Mouse (Mus musculus): ENCODE data around the gene Prkci. TPM values are rescaled to one million over a fixed set of nuclear protein-coding genes. Genes with fewer than 3 reads are reported as not detected.

The Prkci gene
- polyA plus RNA-seq, 1 experiment from 2014 or later, result 43.5 TPM

DNA sequence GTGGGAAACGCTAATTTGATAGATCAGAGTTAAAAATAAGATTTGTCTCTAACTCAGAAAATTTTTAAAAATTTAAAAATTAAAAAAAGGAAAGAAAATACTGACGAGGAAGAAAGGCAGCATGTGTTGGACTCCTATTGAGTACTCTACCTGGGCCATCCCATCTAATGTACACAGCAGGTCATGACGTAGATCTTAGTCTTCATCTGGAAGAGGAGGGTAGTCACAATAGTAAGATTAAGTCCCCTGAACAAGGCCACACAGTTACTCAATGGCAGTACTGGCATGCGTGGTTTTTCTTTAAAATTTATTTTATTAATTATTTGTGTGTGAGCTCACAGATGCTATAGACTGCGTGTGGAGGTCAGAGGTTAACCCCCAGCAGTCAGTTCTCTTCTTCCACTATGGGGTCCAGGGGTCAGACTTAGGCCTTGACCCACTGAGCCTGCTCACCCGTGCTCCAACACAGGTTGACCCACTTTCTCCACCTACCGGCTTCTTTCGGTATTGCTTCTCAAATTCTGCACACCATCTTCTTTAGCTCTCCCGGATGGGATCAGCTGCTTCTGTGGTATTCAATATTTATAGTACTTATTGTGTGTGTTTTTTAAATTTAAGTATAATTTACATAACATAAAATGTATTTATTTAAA lies 20.3 kb upstream of the Prkci start:
- 40% methylated on average over 9 of the region's 9 CpGs for WGBS
- Histone ChIP-seq H3K4me3 (no peak overlapping the region), H3K9me3 (no peaks in the 10 kb centered on the region), H3K4me1 (peaks cover 7% of the 10 kb centered on the region; the same call in 1 of the 2 replicates), H3K27ac (replicated peaks) (no peak overlapping the region), H3K27me3 (replicated peaks; ENCODE audit: low read depth, poor library complexity, severe bottlenecking) (no peaks in the 10 kb centered on the region), H3K36me3 (replicated peaks) (no peaks in the 10 kb centered on the region)
- peak; percentile 72 for DNase-seq (ENCODE audit: low spot score)

DNA sequence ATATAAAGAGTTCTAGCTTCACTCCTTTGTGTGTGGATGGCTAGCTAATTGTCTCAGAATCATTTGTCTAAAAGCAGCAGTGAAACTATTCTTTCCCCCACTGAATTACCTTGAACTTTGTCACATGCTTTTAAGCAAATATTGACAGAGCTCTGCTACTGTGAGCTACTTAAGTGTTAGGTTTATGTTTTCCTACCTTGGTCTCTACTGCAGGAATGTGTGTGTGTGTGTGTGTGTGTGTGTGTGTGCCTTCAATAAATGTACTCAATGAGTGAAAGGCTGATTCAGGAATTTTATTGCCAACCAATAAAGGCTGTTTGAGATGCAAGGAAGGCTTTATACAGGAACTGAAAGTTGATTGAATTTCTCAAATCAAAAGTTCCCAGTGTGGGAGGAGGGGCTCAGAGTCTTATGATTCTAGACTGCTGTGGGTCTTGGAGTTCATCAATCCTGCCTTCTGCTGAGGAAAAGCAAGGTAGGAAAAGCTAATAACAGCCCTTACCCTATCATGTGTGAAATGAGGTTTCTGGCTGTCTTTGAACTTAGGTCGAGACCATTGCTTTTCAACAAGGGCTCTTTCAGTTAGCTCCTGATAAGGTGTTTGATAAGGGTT lies 18.4 kb upstream of the Prkci start:
- Histone ChIP-seq H3K27ac (replicated peaks) (no peak overlapping the region), H3K36me3 (replicated peaks) (no peaks in the 10 kb centered on the region), H3K4me1 (no peaks in the 10 kb centered on the region), H3K9me3 (no peaks in the 10 kb centered on the region), H3K4me3 (no peak overlapping the region), H3K27me3 (replicated peaks; ENCODE audit: low read depth, poor library complexity, severe bottlenecking) (no peaks in the 10 kb centered on the region)
- DNase-seq (ENCODE audit: low spot score), result no peak
- 70% methylated on average over 1 of the region's 1 CpGs for WGBS

DNA sequence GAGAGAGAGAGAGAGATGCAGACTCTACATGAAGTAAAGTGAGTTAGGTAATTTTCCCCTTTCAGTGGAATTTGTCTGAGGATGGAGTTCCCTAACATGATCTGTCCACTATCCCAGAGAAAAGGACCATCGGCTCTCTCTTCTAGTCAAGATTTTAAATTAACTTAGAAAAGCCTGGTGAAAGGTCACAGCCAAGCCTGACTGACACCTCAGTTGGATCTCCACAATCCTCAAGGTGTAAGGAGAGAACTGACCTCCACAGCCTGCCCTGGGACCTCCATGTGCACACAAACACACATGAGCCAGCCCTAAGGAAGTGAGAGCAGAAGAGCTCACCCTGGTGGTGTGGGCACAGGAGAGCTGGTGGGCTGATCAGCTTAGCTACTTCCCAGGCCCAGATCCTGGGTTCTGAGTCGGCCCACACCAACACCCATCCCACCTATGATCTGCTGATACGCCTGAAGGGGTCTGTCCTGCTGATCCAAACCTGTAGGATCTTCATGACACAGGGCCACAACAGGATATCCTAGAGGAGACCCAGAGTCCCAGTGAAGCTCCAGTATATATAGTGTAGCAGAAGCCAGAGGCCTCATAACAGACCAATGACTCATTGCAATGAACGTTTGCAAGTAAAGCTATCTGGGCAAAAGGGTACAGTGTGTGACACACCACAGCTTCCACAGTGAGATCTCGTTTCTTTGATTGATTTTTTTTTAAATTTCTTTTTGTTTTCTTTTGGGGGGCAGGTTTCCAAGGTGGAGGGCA lies 13.7 kb upstream of the Prkci start:
- no peaks in the 10 kb centered on the region for H3K27me3 ChIP-seq (replicated peaks; ENCODE audit: low read depth, poor library complexity, severe bottlenecking)
- H3K4me1 ChIP-seq, result 0 out of 2 replicates have a peak, but pooled peaks cover 2% of the 10 kb centered on the region
- H3K9me3 ChIP-seq, result no peaks in the 10 kb centered on the region
- WGBS, result 76% methylated on average over 5 of the region's 5 CpGs
- no peak for DNase-seq (ENCODE audit: low spot score)
- H3K36me3 ChIP-seq (replicated peaks), result no peaks in the 10 kb centered on the region
- H3K27ac ChIP-seq (replicated peaks), result no peak overlapping the region
- H3K4me3 ChIP-seq, result no peak overlapping the region

DNA sequence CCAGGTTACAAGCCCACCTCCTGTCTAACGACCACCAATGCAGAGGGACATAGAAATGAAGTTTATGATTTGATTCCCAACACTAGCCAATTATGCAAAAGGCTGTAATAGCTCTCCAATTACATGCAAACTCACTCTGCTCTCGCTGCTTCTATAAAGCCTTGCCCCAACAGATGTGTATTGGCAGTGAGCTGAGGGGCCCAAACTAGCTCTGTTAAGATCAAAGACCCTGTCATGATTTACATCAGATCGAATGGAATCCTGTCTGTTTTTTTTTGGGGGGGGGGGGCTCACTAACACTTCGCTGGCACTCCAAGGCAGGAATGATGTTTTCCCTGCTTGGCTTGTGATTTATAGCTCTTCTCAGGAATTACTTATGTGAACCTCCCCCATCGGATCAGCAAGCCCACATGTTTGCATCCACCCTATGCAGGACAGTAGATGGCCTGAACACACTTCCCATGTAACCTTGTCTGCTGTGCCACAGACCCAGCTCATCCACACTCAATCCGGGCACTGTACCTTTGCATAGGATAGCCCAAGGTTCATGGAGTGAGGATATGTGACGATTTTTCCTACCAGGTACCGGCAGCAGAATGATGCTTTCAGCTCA lies 12.5 kb upstream of the Prkci start:
- Histone ChIP-seq H3K4me3 (no peak overlapping the region), H3K9me3 (no peaks in the 10 kb centered on the region), H3K27ac (replicated peaks) (no peak overlapping the region), H3K36me3 (replicated peaks) (no peaks in the 10 kb centered on the region), H3K4me1 (0 out of 2 replicates have a peak, but pooled peaks cover 2% of the 10 kb centered on the region), H3K27me3 (replicated peaks; ENCODE audit: low read depth, poor library complexity, severe bottlenecking) (no peaks in the 10 kb centered on the region)
- DNase-seq (ENCODE audit: low spot score), result no peak
- 74% methylated on average over 8 of the region's 8 CpGs for WGBS

DNA sequence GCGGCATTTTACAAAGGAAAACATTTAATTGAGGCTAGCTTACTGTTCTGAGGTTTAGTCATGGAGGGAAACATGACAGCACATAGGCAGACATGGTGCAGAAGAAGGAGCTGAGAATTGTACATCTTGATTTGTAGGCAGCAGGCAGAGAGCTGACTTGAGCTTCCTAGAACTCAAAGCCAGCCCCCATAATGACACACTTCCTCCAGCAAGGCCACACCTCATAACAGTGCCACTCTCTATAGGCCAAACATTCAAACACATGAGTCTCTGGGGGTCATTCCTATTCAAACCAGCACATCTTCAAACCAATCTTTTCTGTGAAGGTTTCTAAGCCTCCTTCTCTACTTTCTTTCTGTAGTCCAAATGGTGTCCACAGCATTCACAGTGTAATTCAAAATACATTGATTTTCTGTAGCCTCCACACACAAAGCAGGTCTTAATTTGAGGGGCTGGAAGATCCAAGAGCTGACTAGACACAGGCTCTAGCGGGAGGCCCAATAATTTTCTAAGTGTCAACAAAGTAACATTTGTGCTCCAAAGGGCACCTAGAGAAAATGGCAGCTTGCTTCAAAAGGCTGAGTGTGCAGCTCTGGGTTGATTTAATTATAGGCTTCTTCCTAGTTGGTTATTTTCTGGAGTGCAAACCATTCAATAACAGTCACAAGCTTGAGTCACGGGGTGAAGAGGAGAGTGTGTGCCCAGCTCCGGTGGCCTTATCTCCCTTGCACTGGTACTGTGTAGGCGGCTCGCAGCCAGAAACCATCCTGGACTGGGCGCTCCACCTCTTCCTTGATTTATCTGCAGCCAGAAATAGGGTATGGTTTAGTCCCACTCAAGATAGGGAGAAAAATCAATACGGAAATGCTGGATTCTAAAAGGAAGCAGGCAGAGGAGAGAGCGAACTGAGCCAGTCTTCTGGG lies 7.9 kb upstream of the Prkci start:
- Histone ChIP-seq H3K36me3 (replicated peaks) (no peaks in the 10 kb centered on the region), H3K4me3 (no peak overlapping the region), H3K27ac (replicated peaks) (no peak overlapping the region), H3K9me3 (no peaks in the 10 kb centered on the region), H3K4me1 (0 out of 2 replicates have a peak, but pooled peaks cover 2% of the 10 kb centered on the region), H3K27me3 (replicated peaks; ENCODE audit: low read depth, poor library complexity, severe bottlenecking) (no peaks in the 10 kb centered on the region)
- DNase-seq (ENCODE audit: low spot score), result no peak
- 91% methylated on average over 9 of the region's 9 CpGs for WGBS

DNA sequence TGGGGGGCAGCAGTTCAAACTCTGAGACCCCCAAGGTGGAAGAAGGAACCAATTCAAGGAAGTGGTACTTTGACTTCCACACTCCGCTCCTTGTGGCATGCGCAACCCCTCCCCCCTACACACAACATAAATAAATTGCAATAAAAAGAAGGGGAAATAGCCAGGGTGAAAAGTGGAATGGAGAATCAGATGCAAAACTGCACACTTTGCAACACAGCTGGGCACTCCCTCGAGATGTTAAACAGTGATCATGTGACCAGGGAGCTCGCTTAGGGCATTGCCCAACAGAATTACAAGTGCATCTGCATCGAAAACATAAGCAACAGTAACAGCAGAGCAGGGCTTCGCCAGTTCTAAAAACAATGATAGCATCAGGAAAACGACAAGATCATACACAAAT lies 3.4 kb upstream of the Prkci start:
- H3K36me3 ChIP-seq (replicated peaks), result no peaks in the 10 kb centered on the region
- DNase-seq (ENCODE audit: low spot score), result no peak
- H3K27me3 ChIP-seq (replicated peaks; ENCODE audit: low read depth, poor library complexity, severe bottlenecking), result no peaks in the 10 kb centered on the region
- peaks cover 16% of the 10 kb centered on the region for H3K4me1 ChIP-seq
- H3K4me3 ChIP-seq, result no peak overlapping the region
- WGBS, result 83% methylated on average over 7 of the region's 7 CpGs
- no peak overlapping the region for H3K27ac ChIP-seq (replicated peaks)
- H3K9me3 ChIP-seq, result no peaks in the 10 kb centered on the region

DNA sequence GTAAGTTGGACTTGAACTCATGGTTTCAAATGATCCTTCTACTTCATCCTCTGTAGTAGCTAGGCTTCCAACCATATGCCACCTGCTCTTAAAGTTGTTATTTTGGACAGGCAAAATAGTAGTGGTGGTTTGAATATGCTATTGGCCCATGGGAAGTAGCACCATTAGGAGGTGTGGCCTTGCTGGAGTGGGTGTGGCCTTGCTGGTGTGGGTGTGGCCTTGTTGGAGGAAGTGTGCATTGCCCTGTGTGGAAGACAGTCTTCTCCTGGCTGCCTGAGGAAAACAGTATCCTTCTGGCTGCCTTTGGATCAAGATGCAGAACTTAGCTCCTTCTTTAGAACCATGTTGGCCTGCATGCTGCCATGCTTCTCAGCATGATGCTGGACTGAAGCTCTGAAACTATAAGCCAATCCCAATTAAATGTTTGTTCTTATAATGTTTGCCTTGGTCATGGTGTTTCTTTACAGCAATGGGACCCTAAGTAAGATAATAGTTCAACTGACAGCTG lies 2.4 kb upstream of the Prkci start:
- Histone ChIP-seq H3K27ac (replicated peaks) (no peak overlapping the region), H3K36me3 (replicated peaks) (no peaks in the 10 kb centered on the region), H3K27me3 (replicated peaks; ENCODE audit: low read depth, poor library complexity, severe bottlenecking) (no peaks in the 10 kb centered on the region), H3K9me3 (no peaks in the 10 kb centered on the region), H3K4me1 (peaks cover 22% of the 10 kb centered on the region), H3K4me3 (no peak overlapping the region)
- no peak for DNase-seq (ENCODE audit: low spot score)

DNA sequence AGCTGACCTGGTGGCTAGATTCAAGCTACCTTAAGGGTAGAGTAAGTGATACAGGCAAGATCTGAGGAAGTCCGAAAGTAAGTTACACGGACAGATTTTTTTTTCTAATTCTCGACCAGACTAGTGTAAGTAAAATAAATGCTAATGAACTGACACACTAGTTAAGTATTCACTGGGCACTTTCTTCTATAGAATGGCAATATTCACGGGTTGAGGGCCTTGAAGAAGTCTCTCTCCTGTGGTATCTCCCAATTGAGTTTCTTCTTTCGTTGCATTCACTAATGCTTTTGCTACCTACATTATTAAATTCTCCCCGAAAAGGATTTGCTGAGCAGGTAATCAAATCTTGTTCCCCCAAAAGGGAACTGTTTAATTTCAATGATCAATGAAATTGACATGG lies 688 bp upstream of the Prkci start:
- H3K4me1 ChIP-seq, result peaks cover 35% of the 10 kb centered on the region

DNA sequence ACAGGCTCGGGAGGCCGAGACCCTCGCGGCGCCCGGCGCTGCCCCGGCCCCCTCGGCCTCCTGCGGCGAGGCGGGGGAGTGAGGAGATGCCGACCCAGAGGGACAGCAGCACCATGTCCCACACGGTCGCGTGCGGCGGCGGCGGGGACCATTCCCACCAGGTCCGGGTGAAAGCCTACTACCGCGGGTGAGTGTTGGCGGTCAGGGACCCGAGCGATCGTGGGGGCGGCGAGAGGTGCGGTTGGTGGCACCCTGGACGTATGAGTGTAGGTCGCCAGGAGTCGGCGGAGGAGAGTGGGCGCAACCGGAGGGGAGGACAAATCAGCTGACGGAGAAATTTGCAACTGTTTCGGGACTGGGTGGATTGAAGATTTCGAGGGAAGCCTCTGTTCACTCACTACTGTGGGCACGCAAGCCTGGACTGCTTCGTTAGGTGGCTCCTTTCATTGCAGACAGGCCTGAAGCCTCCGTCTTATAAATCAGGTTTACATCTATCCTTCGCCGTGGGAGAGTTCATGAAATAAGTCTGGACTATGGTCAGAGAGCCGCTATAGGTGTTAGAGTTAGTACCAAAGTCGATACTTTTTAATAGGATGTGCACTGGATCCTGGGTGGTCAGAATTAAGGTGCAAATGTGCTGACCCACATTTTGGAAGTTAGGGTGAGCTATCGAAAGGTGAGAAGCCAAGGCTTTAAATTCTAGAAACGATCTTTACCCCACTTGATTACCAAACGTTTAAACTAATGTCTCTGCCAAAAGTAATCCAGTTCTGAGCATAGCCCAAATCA lies 546 bp downstream of the Prkci start:
- Histone ChIP-seq H3K9me3 (no peaks in the 10 kb centered on the region), H3K27ac (replicated peaks) (peak overlapping the region; percentile 95), H3K27me3 (replicated peaks; ENCODE audit: low read depth, poor library complexity, severe bottlenecking) (no peaks in the 10 kb centered on the region), H3K4me3 (peak overlapping the region; percentile 92), H3K36me3 (replicated peaks) (no peaks in the 10 kb centered on the region), H3K4me1 (peaks cover 41% of the 10 kb centered on the region)
- WGBS, result under 1% methylated on average over 49 of the region's 49 CpGs
- no peak for DNase-seq (ENCODE audit: low spot score)

More for the DNA sequence above, 688 bp upstream of the Prkci start:
- 26% methylated on average over 6 of the region's 6 CpGs for WGBS
- no peak for DNase-seq (ENCODE audit: low spot score)
- peak overlapping the region; percentile 95 for H3K27ac ChIP-seq (replicated peaks)
- H3K9me3 ChIP-seq, result no peaks in the 10 kb centered on the region
- H3K4me3 ChIP-seq, result peak overlapping the region; percentile 92
- no peaks in the 10 kb centered on the region for H3K36me3 ChIP-seq (replicated peaks)
- no peaks in the 10 kb centered on the region for H3K27me3 ChIP-seq (replicated peaks; ENCODE audit: low read depth, poor library complexity, severe bottlenecking)

DNA sequence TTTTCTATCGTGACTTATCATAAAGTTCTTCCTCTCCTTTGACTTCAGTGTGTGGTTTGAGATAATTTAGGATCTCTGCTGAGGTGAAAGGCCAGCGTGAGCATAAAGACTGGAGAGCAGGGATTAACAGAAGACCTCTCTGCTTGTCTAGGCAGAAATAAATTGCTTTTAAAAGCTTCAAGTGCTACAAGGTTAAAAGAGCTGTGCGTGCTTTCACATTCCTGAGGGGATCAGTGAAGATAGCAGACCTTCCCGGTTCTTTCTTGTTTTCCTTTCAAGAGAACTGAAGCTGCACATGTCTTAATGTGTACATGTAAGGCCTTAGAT lies 1.1 kb downstream of the Prkci start:
- Histone ChIP-seq H3K27me3 (replicated peaks; ENCODE audit: low read depth, poor library complexity, severe bottlenecking) (no peaks in the 10 kb centered on the region), H3K4me1 (peaks cover 47% of the 10 kb centered on the region), H3K27ac (replicated peaks) (peak overlapping the region; percentile 95; the same call in 1 of the 2 replicates), H3K4me3 (peak overlapping the region; percentile 92), H3K9me3 (no peaks in the 10 kb centered on the region), H3K36me3 (replicated peaks) (no peaks in the 10 kb centered on the region)
- no peak for DNase-seq (ENCODE audit: low spot score)
- WGBS, result 3% methylated on average over 4 of the region's 4 CpGs

DNA sequence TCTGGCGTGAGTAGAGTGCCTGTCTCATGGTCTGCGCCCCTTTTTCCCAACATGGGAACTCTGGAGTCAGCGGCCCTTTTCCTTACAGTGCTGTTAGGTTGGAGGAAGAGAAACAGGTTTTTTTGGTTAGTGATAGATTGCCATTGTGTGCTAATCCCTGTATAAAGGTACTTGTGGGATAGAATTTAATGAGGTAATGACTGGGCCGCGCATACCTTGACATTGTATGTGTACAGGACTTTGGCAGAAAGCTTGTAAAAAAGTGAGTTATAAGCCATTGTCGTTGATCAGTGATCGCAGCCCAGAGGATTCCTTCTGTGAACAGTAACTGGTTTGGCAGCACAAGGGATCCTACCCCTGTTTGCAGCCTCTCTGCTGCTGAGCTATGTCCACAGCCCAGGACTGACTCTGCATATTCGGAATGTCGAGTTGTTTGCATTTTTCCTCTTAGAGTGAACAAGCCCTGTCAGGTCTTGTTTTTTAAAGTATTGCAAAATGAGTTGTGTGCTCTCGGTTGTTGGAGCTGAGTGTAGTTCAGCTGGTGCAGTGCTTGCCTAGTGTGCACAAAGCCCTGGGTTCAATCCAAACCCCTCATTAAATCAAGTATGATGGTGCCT lies 4.0 kb downstream of the Prkci start:
- H3K27ac ChIP-seq (replicated peaks), result peak overlapping the region; percentile 2; the same call in 1 of the 2 replicates
- no peak overlapping the region for H3K4me3 ChIP-seq
- no peaks in the 10 kb centered on the region for H3K27me3 ChIP-seq (replicated peaks; ENCODE audit: low read depth, poor library complexity, severe bottlenecking)
- peaks cover 13% of the 10 kb centered on the region for H3K36me3 ChIP-seq (replicated peaks)
- DNase-seq (ENCODE audit: low spot score), result no peak
- H3K4me1 ChIP-seq, result peaks cover 48% of the 10 kb centered on the region
- H3K9me3 ChIP-seq, result peaks cover 6% of the 10 kb centered on the region; the same call in 1 of the 2 replicates
- WGBS, result 64% methylated on average over 10 of the region's 10 CpGs

Data from embryonic facial prominence, embryonic 10.5 days (tissue).